Mouse (Mus musculus): Measurements from ENCODE around the gene Cox7a2. TPM values are rescaled to one million over a fixed set of nuclear protein-coding genes. Genes with fewer than 3 reads are reported as not detected.

The Cox7a2 gene
- polyA plus RNA-seq, 1 experiment from 2014 or later, result 634 TPM

DNA sequence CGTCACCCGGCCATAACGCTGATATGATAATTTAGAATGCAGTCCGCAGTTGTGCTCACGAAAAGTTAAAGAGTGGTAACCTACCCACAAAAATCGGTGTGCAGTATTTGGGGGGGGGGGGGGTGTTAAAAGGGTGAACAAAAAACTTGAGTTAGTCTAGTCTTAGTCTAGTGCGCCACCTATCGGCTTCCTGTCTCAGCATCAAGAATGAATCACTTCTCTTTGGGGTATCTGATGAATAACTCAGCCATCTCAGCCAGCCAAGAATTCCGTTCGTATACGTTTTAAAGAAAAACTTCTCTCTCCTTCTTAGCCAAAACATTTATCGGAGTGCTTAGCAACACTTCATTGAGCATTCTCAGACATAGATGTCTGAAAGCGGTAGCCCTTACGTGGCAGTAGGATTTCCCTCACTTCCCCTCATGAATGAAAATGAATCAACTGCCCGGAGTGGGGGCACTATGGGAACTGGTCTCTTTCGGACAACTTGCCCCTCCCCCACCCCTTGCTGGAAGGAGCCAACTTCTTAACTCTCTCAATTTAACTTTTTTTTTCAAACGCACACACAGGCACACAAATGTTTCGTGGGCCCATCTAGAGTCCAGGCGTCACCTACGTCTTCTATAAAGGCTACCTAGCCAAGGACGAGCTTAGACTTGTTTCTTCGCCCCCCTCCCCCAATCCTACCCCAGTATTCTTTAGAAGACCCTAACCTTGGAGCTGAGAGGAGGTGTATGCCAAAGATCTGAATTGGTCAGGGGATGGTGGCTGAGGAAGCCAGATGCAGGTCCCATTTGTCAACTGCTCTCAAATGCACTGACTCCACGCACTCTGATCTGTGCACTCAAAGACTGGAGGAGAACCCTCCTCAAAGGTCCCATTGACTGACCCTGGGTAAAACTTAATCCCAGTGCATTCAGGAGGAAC lies 42.5 kb downstream of the Cox7a2 start:
- H3K9me3 ChIP-seq (ENCODE audit: low read length), result no peaks in the 10 kb centered on the region
- peak overlapping the region; percentile 45 for H3K4me3 ChIP-seq (ENCODE audit: low read depth, low read length)
- no peaks in the 10 kb centered on the region for H3K36me3 ChIP-seq (ENCODE audit: insufficient read depth, low read length)
- H3K27me3 ChIP-seq (replicated peaks; ENCODE audit: insufficient read depth, low read length), result peaks cover 7% of the 10 kb centered on the region
- H3K4me1 ChIP-seq (ENCODE audit: insufficient read depth, low read depth, low read length), result peaks cover 19% of the 10 kb centered on the region
- DNase-seq (ENCODE audit: low spot score) (peak; percentile 87), ATAC-seq (no peak)
- 9% methylated on average over 23 of the region's 23 CpGs for WGBS
- H3K9ac ChIP-seq (replicated peaks; ENCODE audit: low read depth), result no peak overlapping the region
- peak overlapping the region; percentile 93 for H3K4me2 ChIP-seq (replicated peaks; ENCODE audit: low read depth, low read length)
- no peak for TF ChIP-seq EP300 (IDR thresholded peaks at IDR 0.05)
- TF ChIP-seq CTCF (IDR thresholded peaks at IDR 0.05), result peak; percentile 79
- no peak overlapping the region for H3K27ac ChIP-seq (ENCODE audit: low read length)

DNA sequence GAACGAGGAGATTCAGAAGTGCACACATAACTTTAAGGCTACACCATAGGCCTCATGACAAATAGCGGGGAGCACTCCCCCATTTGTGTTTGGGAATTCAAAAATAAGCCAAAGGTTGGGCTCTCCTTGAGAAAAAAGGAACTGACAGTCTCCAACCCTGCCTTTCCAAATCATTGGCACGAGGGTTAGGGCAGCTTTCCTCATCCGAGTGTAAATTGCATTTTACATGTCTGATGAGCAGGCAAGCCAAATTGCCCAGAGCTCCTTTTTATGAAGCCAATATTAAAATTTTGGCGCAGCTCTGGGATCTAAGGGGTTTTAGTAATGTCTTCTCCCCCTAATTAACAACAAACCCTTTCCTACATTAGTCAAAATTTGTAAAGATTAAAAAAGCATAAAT lies 43.2 kb downstream of the Cox7a2 start:
- DNase-seq (ENCODE audit: low spot score) (peak; percentile 10), ATAC-seq (no peak)
- no peak for TF ChIP-seq EP300 (IDR thresholded peaks at IDR 0.05)
- no peak for TF ChIP-seq CTCF (IDR thresholded peaks at IDR 0.05)
- 48% methylated on average over 5 of the region's 5 CpGs for WGBS
- peaks cover 7% of the 10 kb centered on the region for H3K27me3 ChIP-seq (replicated peaks; ENCODE audit: insufficient read depth, low read length)
- H3K4me2 ChIP-seq (replicated peaks; ENCODE audit: low read depth, low read length), result peak overlapping the region; percentile 93
- H3K9me3 ChIP-seq (ENCODE audit: low read length), result no peaks in the 10 kb centered on the region
- no peak overlapping the region for H3K27ac ChIP-seq (ENCODE audit: low read length)
- H3K9ac ChIP-seq (replicated peaks; ENCODE audit: low read depth), result no peak overlapping the region
- peaks cover 19% of the 10 kb centered on the region for H3K4me1 ChIP-seq (ENCODE audit: insufficient read depth, low read depth, low read length)
- no peaks in the 10 kb centered on the region for H3K36me3 ChIP-seq (ENCODE audit: insufficient read depth, low read length)
- H3K4me3 ChIP-seq (ENCODE audit: low read depth, low read length), result no peak overlapping the region

DNA sequence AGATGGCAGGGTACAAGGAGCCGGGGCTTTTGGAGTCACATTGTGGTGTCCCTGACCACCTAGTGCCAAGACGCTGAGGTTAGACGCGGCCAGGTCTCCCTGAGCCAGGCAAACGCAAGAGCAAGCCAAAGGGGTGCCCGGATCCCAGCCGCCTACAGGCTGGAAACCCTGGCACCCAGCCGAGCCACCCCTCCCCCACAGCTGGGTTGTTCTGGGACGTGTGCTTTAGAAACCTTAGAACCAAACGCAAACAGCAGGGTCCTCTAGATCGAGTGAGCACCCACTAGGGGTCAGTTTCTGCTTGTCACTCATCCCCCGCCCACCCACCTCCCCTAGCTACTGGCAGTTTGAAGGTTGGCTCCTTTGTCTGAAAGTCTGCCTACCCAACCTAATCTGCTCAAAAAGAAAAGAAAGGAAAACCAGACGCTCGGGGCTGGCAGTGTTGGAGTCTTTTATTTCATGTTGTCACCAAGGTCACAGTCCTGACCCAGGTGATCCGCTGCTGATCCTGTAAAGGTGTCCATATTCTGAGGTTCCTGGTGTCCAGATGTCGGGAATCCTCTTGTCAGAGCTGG lies 45.1 kb downstream of the Cox7a2 start:
- TF ChIP-seq EP300 (IDR thresholded peaks at IDR 0.05) (no peak), CTCF (IDR thresholded peaks at IDR 0.05) (peak; percentile 47)
- Histone ChIP-seq H3K36me3 (ENCODE audit: insufficient read depth, low read length) (no peaks in the 10 kb centered on the region), H3K4me1 (ENCODE audit: insufficient read depth, low read depth, low read length) (peaks cover 19% of the 10 kb centered on the region), H3K27ac (ENCODE audit: low read length) (peak overlapping the region; percentile 47; the same call in 1 of the 2 replicates), H3K27me3 (replicated peaks; ENCODE audit: insufficient read depth, low read length) (peaks cover 2% of the 10 kb centered on the region), H3K4me3 (ENCODE audit: low read depth, low read length) (peak overlapping the region; percentile 42), H3K9me3 (ENCODE audit: low read length) (no peaks in the 10 kb centered on the region), H3K4me2 (replicated peaks; ENCODE audit: low read depth, low read length) (peak overlapping the region; percentile 54), H3K9ac (replicated peaks; ENCODE audit: low read depth) (peak overlapping the region; percentile 36; the same call in 1 of the 2 replicates)
- 7% methylated on average over 16 of the region's 16 CpGs for WGBS
- peak; percentile 49 for ATAC-seq
- peak; percentile 68 for DNase-seq (ENCODE audit: low spot score)

Other genes with a start within 250 kb of the Cox7a2 start
- 11.5 and 13.3 TPM in 2 replicates for gene Col12a1, start 41.0 kb downstream of the Cox7a2 start, polyA plus RNA-seq (2015; fragmentation: Nextera tagmentation; extraction: Ambion mirVana)
- gene Tmem30a, start 33.6 kb upstream of the Cox7a2 start, polyA plus RNA-seq (2015; fragmentation: Nextera tagmentation; extraction: Ambion mirVana), result 129 and 140 TPM in 2 replicates

Measured in lung, postnatal 0 days (tissue).